Comparison of ENCODE assay signal across 7 mouse cellular contexts in genomic region chr2:29802075-29802826, GRCm38 (mm10). TPM values are rescaled to one million over a fixed set of nuclear protein-coding genes. Genes with fewer than 3 reads are reported as not detected.
DNase-seq lines count a peak whose midpoint lies in the region; ATAC-seq lines count a peak whose summit lies in the region.

Slc27a4 (plus strand) TSS chr2:29802634.

- peak within 1 kb of the TSS; percentile 85 for H3K4me2 ChIP-seq in intestine, embryonic 16.5 days (ENCODE audit: low read depth, low read length)
- H3K4me2 ChIP-seq in midbrain, embryonic 11.5 days: peak within 1 kb of the TSS; percentile 80

- DNase-seq in adrenal gland, adult 2 months: peak; percentile 98
- DNase-seq in embryo, embryonic 11.5 days (ENCODE audit: low read depth, low spot score): peak; percentile 83
- DNase-seq in gastrocnemius, postnatal 36 days: peak; percentile 89 to 95
- DNase-seq in left cerebral cortex, postnatal 36 days (ENCODE audit: low spot score in 2 of 2): peak; percentile 95 to 96
- peak; percentile 98 for DNase-seq in midbrain, embryonic 11.5 days (ENCODE audit: low spot score, missing footprints)
- peak; percentile 78 for DNase-seq in skeletal muscle tissue, adult 2 months (ENCODE audit: low read depth, low spot score)

- H3K9me3 ChIP-seq in intestine, embryonic 16.5 days (ENCODE audit: control insufficient read depth, low read length): no peaks in the 10 kb centered on the region
- no peaks in the 10 kb centered on the region for H3K9me3 ChIP-seq in midbrain, embryonic 11.5 days (ENCODE audit: control insufficient read depth, low read length)

- H3K9ac ChIP-seq in intestine, embryonic 16.5 days (ENCODE audit: low read depth, low read length): peak within 1 kb of the TSS; percentile 91
- peak within 1 kb of the TSS; percentile 85 for H3K9ac ChIP-seq in midbrain, embryonic 11.5 days (ENCODE audit: low read length)

- intact Hi-C loops in gastrocnemius, postnatal 36 days (cut with DNase I): loop anchor here (2.0 kb wide), 1 partner anchor 15 kb away; no protein-coding TSS in a partner anchor
- intact Hi-C loops in left cerebral cortex, postnatal 36 days (cut with DNase I): no loop called here

- WGBS in intestine, embryonic 16.5 days: 5% methylated on average over 28 of the region's 28 CpGs
- 6% methylated on average over 27 of the region's 28 CpGs for WGBS in midbrain, embryonic 11.5 days

- H3K4me1 ChIP-seq in intestine, embryonic 16.5 days (ENCODE audit: control insufficient read depth, insufficient read depth, low read length): peaks cover 12% of the 10 kb centered on the region
- peaks cover 7% of the 10 kb centered on the region for H3K4me1 ChIP-seq in midbrain, embryonic 11.5 days (ENCODE audit: control insufficient read depth, insufficient read depth, low read length)

- H3K27me3 ChIP-seq in intestine, embryonic 16.5 days (replicated peaks; ENCODE audit: control insufficient read depth, insufficient read depth, low read length): no peaks in the 10 kb centered on the region
- H3K27me3 ChIP-seq in midbrain, embryonic 11.5 days (ENCODE audit: control insufficient read depth, insufficient read depth, low read length): no peaks in the 10 kb centered on the region

- ATAC-seq in intestine, embryonic 16.5 days: peak; percentile 98
- peak; percentile 98 for ATAC-seq in midbrain, embryonic 11.5 days (ENCODE audit: low FRiP score)

- peak within 1 kb of the TSS; percentile 82 for H3K27ac ChIP-seq in intestine, embryonic 16.5 days (ENCODE audit: low read length)
- peak within 1 kb of the TSS; percentile 76 for H3K27ac ChIP-seq in midbrain, embryonic 11.5 days (ENCODE audit: low read depth, low read length)

- H3K36me3 ChIP-seq in intestine, embryonic 16.5 days (ENCODE audit: control insufficient read depth, insufficient read depth, low read length): peaks cover 6% of the 10 kb centered on the region
- H3K36me3 ChIP-seq in midbrain, embryonic 11.5 days (ENCODE audit: control insufficient read depth, insufficient read depth, low read length): peaks cover 4% of the 10 kb centered on the region; the same call in 1 of the 2 replicates

- H3K4me3 ChIP-seq in intestine, embryonic 16.5 days (ENCODE audit: low read length): peak within 1 kb of the TSS; percentile 89
- H3K4me3 ChIP-seq in midbrain, embryonic 11.5 days (ENCODE audit: low read depth, low read length): peak within 1 kb of the TSS; percentile 77

RNA-seq across cellular contexts. Expression of gene Slc27a4, which starts in this region (rescaled TPM):
- 10 to 100 TPM; 34.6 to 39.4 TPM for total RNA-seq in adrenal gland, adult 2 months (2021)
- polyA plus RNA-seq in adrenal gland, adult 2 months (2012; rRNA removed): 40.2 and 49.0 TPM in 2 replicates
- 1 to 10 TPM; 7.1 to 7.5 TPM for total RNA-seq in gastrocnemius, postnatal 36 days (2021)
- 43.0 and 57.6 TPM in 2 replicates for polyA plus RNA-seq in intestine, embryonic 16.5 days (2015; fragmentation: Nextera tagmentation; extraction: Ambion mirVana)
- total RNA-seq in left cerebral cortex, postnatal 36 days (2021): 10 to 100 TPM; 75.9 to 81.6 TPM
- polyA plus RNA-seq in midbrain, embryonic 11.5 days (2014; fragmentation: Nextera tagmentation; extraction: Ambion mirVana): 15.2 and 15.9 TPM in 2 replicates

Comparison
In these comparisons a context has a peak if more than half of its experiments do, and no peak if none do; other contexts are left out.
1. Peak in every context shown above with its lines: DNase-seq, ATAC-seq, H3K4me3 ChIP-seq and H3K27ac ChIP-seq.
2. RNA of gene Slc27a4 (total RNA-seq): 75.9 to 81.6 TPM in left cerebral cortex, postnatal 36 days and 34.6 to 39.4 TPM in adrenal gland, adult 2 months; 7.1 to 7.5 TPM in gastrocnemius, postnatal 36 days; every median in the first group is over 4 times any median in the second.